Mouse (Mus musculus): ENCODE results near the gene Pmpca.

- peak; percentile 81 for TF ChIP-seq CTCF (IDR thresholded peaks at IDR 0.05; ENCODE audit: low read depth, low read length)
- no peak for TF ChIP-seq TAL1 (conservative IDR thresholded peaks at IDR 0.05; ENCODE audit: low read depth, low read length)
- no peak for TF ChIP-seq GATA2 (IDR thresholded peaks at IDR 0.05; ENCODE audit: borderline replicate concordance, low read depth, low read length)
- TF ChIP-seq GATA1 (IDR thresholded peaks at IDR 0.05; ENCODE audit: borderline replicate concordance, low read length): no peak
These were observed 19.6 kb downstream of the Pmpca start, which contains the start of gene Inpp5e for GRCm38 (mm10) chr2:26408515-26409356.

Measured in G1E (cell line).